Mouse (Mus musculus): ENCODE data around the gene Ippk. TPM values are rescaled to one million over a fixed set of nuclear protein-coding genes. Genes with fewer than 3 reads are reported as not detected.

The Ippk gene
- polyA plus RNA-seq, 1 experiment: 1.4 TPM

GRCm38 (mm10) chr13:49402628-49403027 lies 18.4 kb upstream of the Ippk start:
- TF ChIP-seq GATA1 (IDR thresholded peaks at IDR 0.05; ENCODE audit: low read length): no peak

GRCm38 (mm10) chr13:49407795-49408194 lies 13.3 kb upstream of the Ippk start:
- TF ChIP-seq GATA1 (IDR thresholded peaks at IDR 0.05; ENCODE audit: low read length): no peak

- TF ChIP-seq GATA1 (IDR thresholded peaks at IDR 0.05; ENCODE audit: low read length): no peak
Observed at GRCm38 (mm10) chr13:49421606-49421917, 513 bp downstream of the Ippk start.

GRCm38 (mm10) chr13:49421959-49422358 lies 910 bp downstream of the Ippk start:
- TF ChIP-seq GATA1 (IDR thresholded peaks at IDR 0.05; ENCODE audit: low read length): no peak

- TF ChIP-seq GATA1 (IDR thresholded peaks at IDR 0.05; ENCODE audit: low read length): no peak
Observed at GRCm38 (mm10) chr13:49426736-49427135, 5.7 kb downstream of the Ippk start.

GRCm38 (mm10) chr13:49428042-49428675 lies 7.1 kb downstream of the Ippk start:
- TF ChIP-seq GATA1 (IDR thresholded peaks at IDR 0.05; ENCODE audit: low read length): no peak

- TF ChIP-seq GATA1 (IDR thresholded peaks at IDR 0.05; ENCODE audit: low read length): no peak
Observed at GRCm38 (mm10) chr13:49430529-49430928, 9.5 kb downstream of the Ippk start.

GRCm38 (mm10) chr13:49433268-49434029 lies 12.4 kb downstream of the Ippk start:
- TF ChIP-seq GATA1 (IDR thresholded peaks at IDR 0.05; ENCODE audit: low read length): no peak

GRCm38 (mm10) chr13:49435745-49436144 lies 14.7 kb downstream of the Ippk start:
- TF ChIP-seq GATA1 (IDR thresholded peaks at IDR 0.05; ENCODE audit: low read length): no peak

- no peak for TF ChIP-seq GATA1 (IDR thresholded peaks at IDR 0.05; ENCODE audit: low read length)
Observed at GRCm38 (mm10) chr13:49436170-49436569, 15.1 kb downstream of the Ippk start.

- no peak for TF ChIP-seq GATA1 (IDR thresholded peaks at IDR 0.05; ENCODE audit: low read length)
Observed at GRCm38 (mm10) chr13:49444451-49444850, 23.4 kb downstream of the Ippk start.

GRCm38 (mm10) chr13:49449318-49449749 lies 28.3 kb downstream of the Ippk start:
- no peak for TF ChIP-seq GATA1 (IDR thresholded peaks at IDR 0.05; ENCODE audit: low read length)

- TF ChIP-seq GATA1 (IDR thresholded peaks at IDR 0.05; ENCODE audit: low read length): no peak
Observed at GRCm38 (mm10) chr13:49460276-49460675, 39.2 kb downstream of the Ippk start.

- TF ChIP-seq GATA1 (IDR thresholded peaks at IDR 0.05; ENCODE audit: low read length): no peak
Observed at GRCm38 (mm10) chr13:49460692-49461414, 39.8 kb downstream of the Ippk start.

- no peak for TF ChIP-seq GATA1 (IDR thresholded peaks at IDR 0.05; ENCODE audit: low read length)
Observed at GRCm38 (mm10) chr13:49461458-49462132, 40.5 kb downstream of the Ippk start.

GRCm38 (mm10) chr13:49462921-49463320 lies 41.9 kb downstream of the Ippk start:
- TF ChIP-seq GATA1 (IDR thresholded peaks at IDR 0.05; ENCODE audit: low read length): no peak

Measured in G1E-ER4 (cell line).